Mouse (Mus musculus) embryonic facial prominence, embryonic 14.5 days (tissue): ENCODE data around the gene Slc4a5. TPM values are rescaled to one million over a fixed set of nuclear protein-coding genes. Genes with fewer than 3 reads are reported as not detected.
A peak's percentile ranks its signal among the peaks of the same experiment; 100 is the strongest.

Experiments used
- ATAC-seq: fragments of 200-750 bp; cut with Nextera tagmentation; 2 replicates; pipeline ENCODE4 v1.8.0; 2017; ENCODE audit warnings: low read depth, moderate number of reproducible peaks, moderate TSS enrichment
- DNase-seq: peaks from one replicate; pipeline ENCODE4 v3.0.0-alpha.2; 2015; ENCODE audit warnings: low spot score
- H3K27ac ChIP-seq: fragments of 300-500 bp; sonication (generic); replicated peaks from 2 replicates; pipeline ENCODE4 v1.5.1; 2014; ENCODE audit warnings: low read depth, mild to moderate bottlenecking, low read length, moderate library complexity
- H3K27me3 ChIP-seq: fragments of 300-500 bp; sonication (generic); replicated peaks from 2 replicates; pipeline ENCODE4 v1.6.1; 2014; ENCODE audit warnings: low read length; ENCODE audit not compliant: control insufficient read depth, insufficient read depth
- H3K36me3 ChIP-seq: fragments of 300-500 bp; sonication (generic); 2 replicates; pipeline ENCODE4 v1.6.1; 2014; ENCODE audit warnings: low read length, mixed read lengths; ENCODE audit not compliant: control insufficient read depth, insufficient read depth
- H3K4me1 ChIP-seq: fragments of 300-500 bp; sonication (generic); 2 replicates; pipeline ENCODE4 v1.6.1; 2014; ENCODE audit warnings: antibody characterized with exemption, low read length; ENCODE audit not compliant: control insufficient read depth, insufficient read depth
- H3K4me2 ChIP-seq: fragments of 300-500 bp; sonication (generic); 2 replicates; pipeline ENCODE4 v1.6.1; 2014; ENCODE audit warnings: low read depth, mild to moderate bottlenecking, low read length, moderate library complexity, mixed read lengths
- H3K4me3 ChIP-seq: fragments of 300-500 bp; sonication (generic); 2 replicates; pipeline ENCODE4 v1.5.1; 2014; ENCODE audit warnings: low read depth, mild to moderate bottlenecking, low read length
- H3K9ac ChIP-seq: fragments of 300-500 bp; sonication (generic); 2 replicates; pipeline ENCODE4 v1.6.1; 2014; ENCODE audit warnings: low read depth, mild to moderate bottlenecking, low read length, moderate library complexity, mixed read lengths
- H3K9me3 ChIP-seq: fragments of 300-500 bp; sonication (generic); 2 replicates; pipeline ENCODE4 v1.6.1; 2016; ENCODE audit warnings: low read length; ENCODE audit not compliant: control insufficient read depth
- WGBS: fragments of 180-500 bp; shearing (Covaris S2); extraction: QIAGEN DNeasy Blood & Tissue Kit; methylation state at CpG from one replicate; pipeline ENCODE4 v1.1.7; 2014; 5-methylcytosine and 5-hydroxymethylcytosine counted together
- polyA plus RNA-seq: library from polyadenylated mRNA; unstranded; fragments of >200 nt; fragmentation: Nextera tagmentation; extraction: Ambion mirVana; gene quantifications from 2 replicates; pipeline ENCODE4 v1.2.1, GENCODE M21; 2014

Slc4a5 gene
- polyA plus RNA-seq, 1 experiment from 2014 or later = 0.57 TPM

- Histone ChIP-seq H3K4me3 (peak overlapping the region; percentile 50), H3K9ac (peak overlapping the region; percentile 67), H3K4me2 (peak overlapping the region; percentile 59), H3K27me3 (no peaks in the 10 kb centered on the region), H3K27ac (peak overlapping the region; percentile 48), H3K36me3 (no peaks in the 10 kb centered on the region), H3K9me3 (no peaks in the 10 kb centered on the region), H3K4me1 (peaks cover 4% of the 10 kb centered on the region; the same call in 1 of the 2 replicates)
- DNase-seq (peak; percentile 26), ATAC-seq (no peak)
- WGBS = 57% methylated on average over 4 of the region's 4 CpGs
Observed at GRCm38 (mm10) chr6:83267616-83268015, 48.0 kb downstream of the Slc4a5 start.

- Histone ChIP-seq H3K4me3 (peak overlapping the region; percentile 50), H3K27me3 (no peaks in the 10 kb centered on the region), H3K4me2 (peak overlapping the region; percentile 59), H3K9ac (peak overlapping the region; percentile 67), H3K9me3 (no peaks in the 10 kb centered on the region), H3K27ac (peak overlapping the region; percentile 83), H3K36me3 (no peaks in the 10 kb centered on the region), H3K4me1 (peaks cover 4% of the 10 kb centered on the region; the same call in 1 of the 2 replicates)
- DNase-seq = peak; percentile 95
- ATAC-seq = peak; percentile 92
- WGBS = 2% methylated on average over 19 of the region's 28 CpGs
Observed at GRCm38 (mm10) chr6:83268144-83269010, 48.7 kb downstream of the Slc4a5 start.

GRCm38 (mm10) chr6:83273733-83274132 is 54.1 kb downstream of the Slc4a5 start:
- 0 out of 2 replicates have a peak, but pooled peaks have one; percentile 41 for ATAC-seq
- Histone ChIP-seq H3K36me3 (no peaks in the 10 kb centered on the region), H3K9me3 (no peaks in the 10 kb centered on the region), H3K9ac (no peak overlapping the region), H3K4me1 (no peaks in the 10 kb centered on the region), H3K27ac (no peak overlapping the region), H3K27me3 (no peaks in the 10 kb centered on the region), H3K4me2 (no peak overlapping the region), H3K4me3 (no peak overlapping the region)
- WGBS = 83% methylated on average over 11 of the region's 11 CpGs
- DNase-seq = peak; percentile 19

- H3K4me3 ChIP-seq = no peak overlapping the region
- H3K27ac ChIP-seq = no peak overlapping the region
- ATAC-seq (no peak), DNase-seq (no peak)
- no peaks in the 10 kb centered on the region for H3K36me3 ChIP-seq
- no peaks in the 10 kb centered on the region for H3K9me3 ChIP-seq
- WGBS = 72% methylated on average over 13 of the region's 13 CpGs
- H3K4me2 ChIP-seq = no peak overlapping the region
- H3K4me1 ChIP-seq = no peaks in the 10 kb centered on the region
- H3K9ac ChIP-seq = no peak overlapping the region
- H3K27me3 ChIP-seq = no peaks in the 10 kb centered on the region
Observed at GRCm38 (mm10) chr6:83277151-83277550, 57.5 kb downstream of the Slc4a5 start.

GRCm38 (mm10) chr6:83278881-83279280 is 59.3 kb downstream of the Slc4a5 start:
- WGBS = 20% methylated on average over 2 of the region's 2 CpGs
- Histone ChIP-seq H3K36me3 (no peaks in the 10 kb centered on the region), H3K9ac (no peak overlapping the region), H3K27ac (no peak overlapping the region), H3K4me2 (no peak overlapping the region), H3K4me3 (no peak overlapping the region), H3K9me3 (no peaks in the 10 kb centered on the region), H3K4me1 (no peaks in the 10 kb centered on the region), H3K27me3 (no peaks in the 10 kb centered on the region)
- DNase-seq (no peak), ATAC-seq (no peak)

- H3K36me3 ChIP-seq = no peaks in the 10 kb centered on the region
- ATAC-seq (no peak), DNase-seq (no peak)
- no peaks in the 10 kb centered on the region for H3K4me1 ChIP-seq
- H3K4me3 ChIP-seq = no peak overlapping the region
- no peaks in the 10 kb centered on the region for H3K27me3 ChIP-seq
- H3K4me2 ChIP-seq = no peak overlapping the region
- WGBS = 82% methylated on average over 8 of the region's 8 CpGs
- no peak overlapping the region for H3K27ac ChIP-seq
- no peaks in the 10 kb centered on the region for H3K9me3 ChIP-seq
- H3K9ac ChIP-seq = no peak overlapping the region
Observed at GRCm38 (mm10) chr6:83280256-83280955, 60.8 kb downstream of the Slc4a5 start.

- 82% methylated on average over 7 of the region's 7 CpGs for WGBS
- no peak overlapping the region for H3K4me3 ChIP-seq
- ATAC-seq (no peak), DNase-seq (no peak)
- H3K4me1 ChIP-seq = no peaks in the 10 kb centered on the region
- H3K9me3 ChIP-seq = no peaks in the 10 kb centered on the region
- H3K36me3 ChIP-seq = peaks cover 7% of the 10 kb centered on the region
- H3K27ac ChIP-seq = no peak overlapping the region
- no peaks in the 10 kb centered on the region for H3K27me3 ChIP-seq
- H3K9ac ChIP-seq = no peak overlapping the region
- no peak overlapping the region for H3K4me2 ChIP-seq
Observed at GRCm38 (mm10) chr6:83300447-83301229, 81.0 kb downstream of the Slc4a5 start.

GRCm38 (mm10) chr6:83301294-83301693 is 81.7 kb downstream of the Slc4a5 start:
- no peak overlapping the region for H3K4me2 ChIP-seq
- WGBS = 76% methylated on average over 2 of the region's 2 CpGs
- no peaks in the 10 kb centered on the region for H3K4me1 ChIP-seq
- H3K4me3 ChIP-seq = no peak overlapping the region
- no peak for ATAC-seq
- peaks cover 14% of the 10 kb centered on the region for H3K36me3 ChIP-seq
- H3K9ac ChIP-seq = no peak overlapping the region
- H3K9me3 ChIP-seq = no peaks in the 10 kb centered on the region
- DNase-seq = no peak
- H3K27ac ChIP-seq = no peak overlapping the region
- H3K27me3 ChIP-seq = no peaks in the 10 kb centered on the region
